Mouse (Mus musculus): ENCODE measurements at regions not wholly inside any gene's neighbourhood (a gene's known extent, or its start where the extent isn't known, plus 50 kb on each side); places are given as distances from the start of the nearest gene placed in this dataset.

DNA sequence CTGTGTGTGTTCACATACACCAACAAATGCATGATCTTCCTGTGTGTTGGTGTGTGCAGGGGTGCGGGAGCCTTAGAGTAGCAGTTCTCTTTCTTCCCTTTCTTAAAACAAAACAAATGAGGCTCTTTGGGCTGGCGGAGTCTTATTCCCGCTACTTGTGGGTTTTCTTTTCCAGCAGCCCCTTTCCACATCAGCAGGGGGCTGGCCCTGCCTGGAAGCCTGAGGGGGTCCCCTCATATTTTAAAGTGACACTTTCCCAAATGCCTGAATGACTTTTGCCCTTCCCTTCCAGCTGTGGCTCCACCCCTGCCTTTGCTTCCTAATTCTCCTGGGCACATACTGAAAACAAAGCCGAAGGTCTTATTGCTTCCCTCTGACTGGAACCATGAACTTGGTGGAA, 498.3 kb upstream of the Mki67 start:
- no peak for TF ChIP-seq TCF12 (IDR thresholded peaks at IDR 0.05; ENCODE audit: insufficient read depth, poor library complexity, severe bottlenecking)
- no peak for TF ChIP-seq SRF (IDR thresholded peaks at IDR 0.05; ENCODE audit: control insufficient read depth, insufficient read length, low read depth)
- no peak for TF ChIP-seq TCF3 (IDR thresholded peaks at IDR 0.05; ENCODE audit: insufficient read length, low read depth)
- TF ChIP-seq MYOD1 (IDR thresholded peaks at IDR 0.05; ENCODE audit: control insufficient read depth in 1 of 3, insufficient read length in 2 of 3, low read depth in 2 of 3), result no peak
- TF ChIP-seq USF1 (IDR thresholded peaks at IDR 0.05; ENCODE audit: low read depth), result no peak
- TF ChIP-seq MYOG (IDR thresholded peaks at IDR 0.05; ENCODE audit: control insufficient read depth in 1 of 3, insufficient read depth in 1 of 3, insufficient read length in 2 of 3, low read depth in 2 of 3), result no peak
- no peak for TF ChIP-seq MAX (IDR thresholded peaks at IDR 0.05; ENCODE audit: low read depth)
- no peak for TF ChIP-seq POLR2A (IDR thresholded peaks at IDR 0.05; ENCODE audit: insufficient read length, low read depth)
- no peak for TF ChIP-seq CEBPB (IDR thresholded peaks at IDR 0.05; ENCODE audit: insufficient read depth, poor library complexity, severe bottlenecking)
- no peak for TF ChIP-seq POLR2AphosphoS2 (IDR thresholded peaks at IDR 0.05; ENCODE audit: insufficient read length, low read depth)
- no peak for TF ChIP-seq REST (IDR thresholded peaks at IDR 0.05; ENCODE audit: insufficient read depth, insufficient read length)
- Histone ChIP-seq H3K4me2 (ENCODE audit: low read depth) (no peak overlapping the region), H3ac (ENCODE audit: control insufficient read depth, insufficient read length) (no peak overlapping the region), H3K36me3 (ENCODE audit: control insufficient read depth, insufficient read depth) (no peaks in the 10 kb centered on the region), H3K79me2 (ENCODE audit: control insufficient read depth, insufficient read depth) (no peaks in the 10 kb centered on the region), H3K4me3 (no peak overlapping the region), H3K27me3 (ENCODE audit: control insufficient read depth, insufficient read depth, insufficient read length) (no peaks in the 10 kb centered on the region)

DNA sequence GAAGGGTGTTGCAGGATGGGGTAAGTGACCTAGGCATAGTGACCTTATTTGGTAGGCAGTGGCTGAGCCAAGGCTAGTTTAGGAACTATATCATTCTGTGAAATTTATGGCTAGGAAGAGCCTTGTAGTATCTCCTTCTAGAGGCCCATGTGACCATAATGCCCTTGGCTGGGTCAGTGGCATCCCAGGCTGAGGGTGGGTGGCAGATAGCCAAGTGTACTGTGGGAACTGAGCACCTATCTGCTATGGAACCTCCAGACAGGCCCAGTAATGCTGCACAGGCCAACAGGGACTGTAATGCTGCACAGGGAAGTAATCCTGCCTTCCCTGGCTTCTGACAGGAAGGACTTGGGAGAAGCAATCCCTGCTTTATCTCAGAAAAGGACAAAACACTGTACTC, 500.6 kb upstream of the Mki67 start:
- Histone ChIP-seq H3K4me2 (ENCODE audit: low read depth) (no peak overlapping the region), H3K27me3 (ENCODE audit: control insufficient read depth, insufficient read depth, insufficient read length) (no peaks in the 10 kb centered on the region), H3ac (ENCODE audit: control insufficient read depth, insufficient read length) (no peak overlapping the region), H3K36me3 (ENCODE audit: control insufficient read depth, insufficient read depth) (no peaks in the 10 kb centered on the region), H3K79me2 (ENCODE audit: control insufficient read depth, insufficient read depth) (no peaks in the 10 kb centered on the region), H3K4me3 (no peak overlapping the region)
- TF ChIP-seq CEBPB (IDR thresholded peaks at IDR 0.05; ENCODE audit: insufficient read depth, poor library complexity, severe bottlenecking) (no peak), TCF3 (IDR thresholded peaks at IDR 0.05; ENCODE audit: insufficient read length, low read depth) (no peak), MYOD1 (IDR thresholded peaks at IDR 0.05; ENCODE audit: control insufficient read depth in 1 of 3, insufficient read length in 2 of 3, low read depth in 2 of 3) (no peak), MAX (IDR thresholded peaks at IDR 0.05; ENCODE audit: low read depth) (no peak), REST (IDR thresholded peaks at IDR 0.05; ENCODE audit: insufficient read depth, insufficient read length) (no peak), TCF12 (IDR thresholded peaks at IDR 0.05; ENCODE audit: insufficient read depth, poor library complexity, severe bottlenecking) (no peak), USF1 (IDR thresholded peaks at IDR 0.05; ENCODE audit: low read depth) (no peak), POLR2AphosphoS2 (IDR thresholded peaks at IDR 0.05; ENCODE audit: insufficient read length, low read depth) (no peak), POLR2A (IDR thresholded peaks at IDR 0.05; ENCODE audit: insufficient read length, low read depth) (no peak), E2F4 (IDR thresholded peaks at IDR 0.05; ENCODE audit: insufficient read depth) (no peak), SRF (IDR thresholded peaks at IDR 0.05; ENCODE audit: control insufficient read depth, insufficient read length, low read depth) (no peak), MYOG (IDR thresholded peaks at IDR 0.05; ENCODE audit: control insufficient read depth in 1 of 3, insufficient read depth in 1 of 3, insufficient read length in 2 of 3, low read depth in 2 of 3) (no peak)

DNA sequence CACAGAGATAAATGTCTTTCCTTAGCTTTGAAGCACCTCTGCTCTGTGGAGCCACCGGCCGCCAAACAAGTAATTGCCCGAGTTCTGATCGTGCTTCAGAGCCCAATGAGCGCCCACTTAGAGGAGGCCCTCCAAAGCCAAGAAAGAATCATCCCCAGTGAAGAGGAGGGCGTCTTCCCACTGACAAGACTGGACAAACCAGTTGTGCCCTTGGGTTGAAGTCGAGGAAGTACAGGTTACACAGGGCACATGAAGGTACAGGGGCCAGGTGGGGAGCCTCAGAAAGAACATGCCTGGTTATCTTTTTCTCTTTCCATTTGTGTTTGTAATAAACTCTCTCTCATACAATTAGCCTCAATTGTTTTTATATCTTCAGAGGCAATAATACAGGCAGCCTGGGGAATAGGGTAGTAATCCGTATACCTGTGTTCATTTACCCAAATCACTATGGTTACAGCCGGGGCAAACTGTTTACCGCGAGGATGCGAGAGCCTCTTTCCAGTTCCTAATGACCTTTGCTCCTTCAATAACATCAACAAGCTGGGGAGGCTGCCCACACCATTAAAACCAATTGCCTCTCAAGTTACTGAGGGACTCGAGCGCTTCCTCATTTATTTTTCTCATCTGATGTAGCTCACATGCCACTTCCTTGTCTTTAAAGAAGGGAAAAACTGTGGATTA, 503.5 kb upstream of the Mki67 start:
- TF ChIP-seq REST (IDR thresholded peaks at IDR 0.05; ENCODE audit: insufficient read depth, insufficient read length) (no peak), MYOD1 (IDR thresholded peaks at IDR 0.05; ENCODE audit: control insufficient read depth in 1 of 3, insufficient read length in 2 of 3, low read depth in 2 of 3) (no peak)
- H3K4me2 ChIP-seq (ENCODE audit: low read depth), result no peak overlapping the region
- H3K36me3 ChIP-seq (ENCODE audit: control insufficient read depth, insufficient read depth), result no peaks in the 10 kb centered on the region

DNA sequence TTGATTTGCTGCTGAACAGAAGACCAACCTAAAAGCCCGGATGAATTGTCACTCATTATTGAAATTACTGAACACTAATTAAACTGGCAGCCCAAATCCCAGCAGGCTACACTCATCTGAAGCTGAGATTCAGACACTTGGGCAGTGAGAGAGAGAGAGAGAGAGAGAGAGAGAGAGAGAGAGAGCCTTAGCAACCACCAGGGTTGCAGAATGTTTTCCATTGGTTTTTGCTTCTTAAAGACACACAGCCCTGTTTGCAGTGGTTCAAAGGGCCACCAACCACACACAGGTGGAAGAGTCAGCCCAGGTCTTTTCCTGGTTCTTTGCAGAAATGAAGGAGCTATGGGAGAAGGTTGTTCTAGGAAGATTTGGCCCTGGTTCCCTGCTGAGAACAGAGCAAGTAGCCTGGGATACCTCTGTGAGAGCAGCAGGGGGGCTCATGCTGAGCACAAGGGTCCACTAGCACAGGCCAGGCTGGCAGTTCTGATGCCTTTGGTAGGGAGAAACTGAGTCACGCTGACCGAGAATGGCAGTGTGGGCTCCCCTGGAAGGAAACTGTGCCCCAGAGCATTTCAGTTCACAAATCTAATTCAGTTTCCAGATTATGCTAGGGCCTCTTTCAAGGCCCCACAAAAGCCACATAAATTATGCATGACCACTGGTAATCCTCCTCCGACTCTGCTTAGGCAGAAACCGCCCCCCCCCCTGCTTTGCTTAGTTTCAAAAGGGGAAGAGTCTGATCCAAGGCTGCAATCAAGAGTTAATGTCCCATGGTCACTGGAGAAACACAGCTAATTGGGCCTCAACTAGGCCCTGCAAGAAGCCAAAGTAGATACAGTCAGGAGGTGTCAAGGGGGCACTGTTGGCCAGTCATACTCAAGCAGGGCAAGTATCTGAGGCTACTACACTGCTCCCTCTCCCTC, 504.3 kb upstream of the Mki67 start:
- Histone ChIP-seq H3K79me2 (ENCODE audit: control insufficient read depth, insufficient read depth) (no peaks in the 10 kb centered on the region), H3K4me2 (ENCODE audit: low read depth) (no peak overlapping the region)

More for the DNA sequence above, 503.5 kb upstream of the Mki67 start:
- Histone ChIP-seq H3K79me2 (ENCODE audit: control insufficient read depth, insufficient read depth) (no peaks in the 10 kb centered on the region), H3K4me3 (no peak overlapping the region), H3K27me3 (ENCODE audit: control insufficient read depth, insufficient read depth, insufficient read length) (no peaks in the 10 kb centered on the region), H3ac (ENCODE audit: control insufficient read depth, insufficient read length) (no peak overlapping the region)

More for the DNA sequence above, 504.3 kb upstream of the Mki67 start:
- Histone ChIP-seq H3K27me3 (ENCODE audit: control insufficient read depth, insufficient read depth, insufficient read length) (no peaks in the 10 kb centered on the region), H3K36me3 (ENCODE audit: control insufficient read depth, insufficient read depth) (no peaks in the 10 kb centered on the region), H3K4me3 (no peak overlapping the region), H3ac (ENCODE audit: control insufficient read depth, insufficient read length) (no peak overlapping the region)
- TF ChIP-seq USF1 (IDR thresholded peaks at IDR 0.05; ENCODE audit: low read depth) (no peak), SRF (IDR thresholded peaks at IDR 0.05; ENCODE audit: control insufficient read depth, insufficient read length, low read depth) (no peak), E2F4 (IDR thresholded peaks at IDR 0.05; ENCODE audit: insufficient read depth) (no peak), TCF3 (IDR thresholded peaks at IDR 0.05; ENCODE audit: insufficient read length, low read depth) (no peak), MYOD1 (IDR thresholded peaks at IDR 0.05; ENCODE audit: control insufficient read depth in 1 of 3, insufficient read length in 2 of 3, low read depth in 2 of 3) (no peak), MAX (IDR thresholded peaks at IDR 0.05; ENCODE audit: low read depth) (no peak), POLR2AphosphoS2 (IDR thresholded peaks at IDR 0.05; ENCODE audit: insufficient read length, low read depth) (no peak), CEBPB (IDR thresholded peaks at IDR 0.05; ENCODE audit: insufficient read depth, poor library complexity, severe bottlenecking) (no peak), POLR2A (IDR thresholded peaks at IDR 0.05; ENCODE audit: insufficient read length, low read depth) (no peak), REST (IDR thresholded peaks at IDR 0.05; ENCODE audit: insufficient read depth, insufficient read length) (no peak), MYOG (IDR thresholded peaks at IDR 0.05; ENCODE audit: control insufficient read depth in 1 of 3, insufficient read depth in 1 of 3, insufficient read length in 2 of 3, low read depth in 2 of 3) (no peak), TCF12 (IDR thresholded peaks at IDR 0.05; ENCODE audit: insufficient read depth, poor library complexity, severe bottlenecking) (no peak)

All from myocyte (in vitro differentiated cells).